Mouse (Mus musculus) stomach, postnatal 0 days (tissue): ENCODE data around the gene Trip11.

Experiments used
- CTCF ChIP-seq: IDR thresholded peaks from 2 replicates; pipeline ENCODE4 v1.5.1; 2016; ENCODE audit warnings: antibody characterized with exemption, low read depth, mild to moderate bottlenecking, moderate library complexity
- EP300 ChIP-seq: optimal IDR thresholded peaks from 2 replicates; pipeline ENCODE3; 2016; ENCODE audit warnings: antibody characterized with exemption

- TF ChIP-seq CTCF (no peak), EP300 (no peak)
Measured at GRCm38 (mm10) chr12:101819570-101819969, 93.5 kb downstream of the Trip11 start.
